Mouse (Mus musculus) kidney, adult 2 months (tissue): ENCODE measurements around the gene Ppil1.

Experiments used
- CTCF ChIP-seq: fragments of 200-500 bp; conservative IDR thresholded peaks from 2 replicates; pipeline ENCODE4 v1.5.1; 2011; ENCODE audit warnings: low read depth, mild to moderate bottlenecking, control low read depth, low read length, moderate library complexity, mixed read lengths; ENCODE audit not compliant: insufficient read depth, insufficient read length
- POLR2A ChIP-seq: fragments of 200-500 bp; IDR thresholded peaks from one replicate; pipeline ENCODE4 v1.6.1; 2011; ENCODE audit warnings: low read depth, low read length, control low read depth

- TF ChIP-seq CTCF (no peak), POLR2A (no peak)
Measured at GRCm38 (mm10) chr17:29260501-29260900, 3.5 kb downstream of the Ppil1 start.
